Mouse (Mus musculus) stomach, postnatal 0 days (tissue): ENCODE measurements around the gene Arhgdib. TPM values are rescaled to one million over a fixed set of nuclear protein-coding genes. Genes with fewer than 3 reads are reported as not detected.
A peak's percentile ranks its signal among the peaks of the same experiment; 100 is the strongest.

Experiments used
- ATAC-seq: fragments of 200-750 bp; cut with Nextera tagmentation; 2 replicates; pipeline ENCODE4 v1.8.0; 2017; ENCODE audit not compliant: low FRiP score, low TSS enrichment
- DNase-seq: peaks from one replicate; pipeline ENCODE4 v3.0.0-alpha.2; 2016; ENCODE audit warnings: low spot score
- H3K27ac ChIP-seq: fragments of 300-500 bp; sonication (generic); replicated peaks from 2 replicates; pipeline ENCODE4 v1.5.1; 2014; ENCODE audit warnings: mild to moderate bottlenecking, control low read depth
- H3K27me3 ChIP-seq: fragments of 300-500 bp; sonication (generic); 2 replicates; pipeline ENCODE4 v1.6.1; 2014; ENCODE audit warnings: low read length; ENCODE audit not compliant: control insufficient read depth, insufficient read depth
- H3K36me3 ChIP-seq: fragments of 300-500 bp; sonication (generic); 2 replicates; pipeline ENCODE4 v1.6.1; 2014; ENCODE audit warnings: low read length, mixed read lengths; ENCODE audit not compliant: control insufficient read depth, insufficient read depth
- H3K4me1 ChIP-seq: fragments of 300-500 bp; sonication (generic); replicated peaks from 2 replicates; pipeline ENCODE4 v1.6.1; 2014; ENCODE audit warnings: antibody characterized with exemption; ENCODE audit not compliant: control insufficient read depth, insufficient read depth
- H3K4me2 ChIP-seq: fragments of 300-500 bp; sonication (generic); replicated peaks from 2 replicates; pipeline ENCODE4 v1.6.1; 2014; ENCODE audit warnings: low read depth, mild to moderate bottlenecking, control low read depth, moderate library complexity
- H3K4me3 ChIP-seq: fragments of 300-500 bp; sonication (generic); 2 replicates; pipeline ENCODE4 v1.5.1; 2014; ENCODE audit warnings: low read depth, low read length, control low read depth
- H3K9ac ChIP-seq: fragments of 300-500 bp; sonication (generic); 2 replicates; pipeline ENCODE4 v1.6.1; 2014; ENCODE audit warnings: mild to moderate bottlenecking, low read length, control low read depth, mixed read lengths
- H3K9me3 ChIP-seq: fragments of 300-500 bp; sonication (generic); 2 replicates; pipeline ENCODE4 v1.6.1; 2016; ENCODE audit warnings: low read length; ENCODE audit not compliant: control insufficient read depth
- CTCF ChIP-seq: IDR thresholded peaks from 2 replicates; pipeline ENCODE4 v1.5.1; 2016; ENCODE audit warnings: antibody characterized with exemption, low read depth, mild to moderate bottlenecking, moderate library complexity
- EP300 ChIP-seq: optimal IDR thresholded peaks from 2 replicates; pipeline ENCODE3; 2016; ENCODE audit warnings: antibody characterized with exemption
- WGBS: fragments of 180-500 bp; shearing (Covaris S2); extraction: QIAGEN DNeasy Blood & Tissue Kit; methylation state at CpG from one replicate; pipeline ENCODE4 v1.1.7; 2014; 5-methylcytosine and 5-hydroxymethylcytosine counted together
- polyA plus RNA-seq: library from polyadenylated mRNA; unstranded; fragments of >200 nt; fragmentation: Nextera tagmentation; extraction: Ambion mirVana; gene quantifications from 2 replicates; pipeline ENCODE4 v1.2.1, GENCODE M21; 2015

The Arhgdib gene
- polyA plus RNA-seq, 1 experiment from 2014 or later: 34.9 TPM

DNA sequence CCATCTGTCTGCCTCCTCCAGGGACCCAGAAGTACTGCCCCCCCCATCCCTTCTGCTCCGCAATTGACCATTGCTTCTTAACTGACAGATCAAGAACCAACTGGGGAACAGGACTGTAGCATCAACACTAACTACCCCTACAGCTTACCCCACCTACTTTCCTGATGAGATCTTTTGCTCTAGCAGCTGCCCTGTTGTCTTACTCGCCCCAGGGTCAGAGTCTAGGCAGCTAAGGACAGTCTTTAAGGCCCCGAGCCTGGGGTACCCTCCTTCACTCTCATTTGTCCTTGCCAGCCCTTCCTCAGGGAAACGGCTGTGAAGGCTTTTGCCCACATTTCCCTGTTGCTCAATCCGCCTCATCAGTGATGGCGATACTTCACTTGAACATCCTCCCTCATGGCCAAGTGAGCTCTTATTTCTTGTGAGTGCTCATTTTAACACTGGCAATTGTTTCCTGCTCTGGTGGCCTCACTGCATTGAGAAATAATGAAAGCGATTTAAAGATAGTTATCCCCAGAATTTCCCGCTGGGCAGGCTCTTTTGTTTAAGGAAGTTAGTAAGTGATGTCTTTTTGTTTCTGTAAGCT is 37.7 kb downstream of the Arhgdib start:
- 65% methylated on average over 8 of the region's 8 CpGs for WGBS
- Histone ChIP-seq H3K4me1 (peaks cover 5% of the 10 kb centered on the region; the same call in 1 of the 2 replicates), H3K27me3 (no peaks in the 10 kb centered on the region), H3K9me3 (no peaks in the 10 kb centered on the region; the same call in 1 of the 2 replicates), H3K27ac (no peak overlapping the region), H3K4me3 (no peak overlapping the region), H3K36me3 (no peaks in the 10 kb centered on the region), H3K4me2 (no peak overlapping the region), H3K9ac (no peak overlapping the region)
- DNase-seq: no peak
- TF ChIP-seq EP300 (no peak), CTCF (no peak)
- no peak for ATAC-seq

DNA sequence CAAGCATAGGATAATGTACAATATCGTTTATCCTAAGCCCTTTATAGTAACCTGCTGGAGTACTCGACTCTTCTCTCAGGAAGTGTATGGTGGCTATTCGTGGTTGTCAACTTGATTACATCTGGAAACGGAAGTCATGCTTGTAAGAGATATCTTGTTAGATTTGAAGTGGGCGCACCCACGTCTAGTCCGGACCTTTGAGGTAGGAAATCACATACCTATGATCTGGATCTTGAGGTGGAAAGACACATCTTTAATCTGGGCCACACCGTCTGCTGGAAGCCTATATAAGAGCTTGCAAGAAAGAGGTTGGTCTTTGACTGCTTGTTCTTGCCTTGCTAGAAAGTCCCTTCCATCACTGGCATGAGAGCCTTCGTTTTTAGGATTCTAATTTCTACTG is 39.2 kb downstream of the Arhgdib start:
- no peak overlapping the region for H3K27ac ChIP-seq
- ATAC-seq (no peak), DNase-seq (no peak)
- 91% methylated on average over 9 of the region's 9 CpGs for WGBS
- H3K4me1 ChIP-seq: peaks cover 6% of the 10 kb centered on the region; the same call in 1 of the 2 replicates
- H3K4me3 ChIP-seq: no peak overlapping the region
- H3K9me3 ChIP-seq: no peaks in the 10 kb centered on the region; the same call in 1 of the 2 replicates
- TF ChIP-seq CTCF (no peak), EP300 (no peak)
- H3K9ac ChIP-seq: no peak overlapping the region
- no peaks in the 10 kb centered on the region for H3K36me3 ChIP-seq
- H3K4me2 ChIP-seq: no peak overlapping the region
- H3K27me3 ChIP-seq: no peaks in the 10 kb centered on the region

DNA sequence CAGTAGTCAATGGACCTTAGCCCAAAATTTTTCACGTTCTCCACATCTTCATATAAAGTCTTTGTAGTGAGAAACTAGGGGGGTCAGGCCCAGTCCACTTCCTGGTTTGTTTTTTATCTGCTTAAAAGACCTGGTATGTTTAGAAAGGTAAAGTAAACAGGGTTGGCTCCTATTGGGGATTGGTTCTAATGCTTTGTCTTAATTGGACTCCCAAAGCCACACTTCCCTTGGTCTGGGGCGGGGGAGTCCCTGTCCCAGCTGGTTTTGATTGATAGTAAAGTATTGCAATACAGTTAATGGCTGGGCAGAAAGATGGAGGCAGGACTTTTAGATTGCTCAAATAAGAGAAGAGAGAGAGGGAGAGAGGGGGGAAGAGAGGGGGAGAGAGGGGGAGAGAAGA is 40.7 kb downstream of the Arhgdib start:
- Histone ChIP-seq H3K9me3 (no peaks in the 10 kb centered on the region; the same call in 1 of the 2 replicates), H3K4me2 (no peak overlapping the region), H3K4me1 (peaks cover 3% of the 10 kb centered on the region; the same call in 1 of the 2 replicates), H3K9ac (no peak overlapping the region), H3K27ac (peak overlapping the region; percentile 49), H3K4me3 (no peak overlapping the region), H3K36me3 (no peaks in the 10 kb centered on the region), H3K27me3 (no peaks in the 10 kb centered on the region)
- peak; percentile 70 for ATAC-seq
- TF ChIP-seq CTCF (no peak), EP300 (no peak)
- DNase-seq: no peak
- WGBS: 48% methylated on average over 2 of the region's 2 CpGs

- Histone ChIP-seq H3K27ac (peak overlapping the region; percentile 67), H3K4me2 (no peak overlapping the region), H3K9ac (no peak overlapping the region), H3K36me3 (no peaks in the 10 kb centered on the region), H3K4me3 (no peak overlapping the region), H3K27me3 (no peaks in the 10 kb centered on the region), H3K4me1 (peaks cover 3% of the 10 kb centered on the region; the same call in 1 of the 2 replicates), H3K9me3 (no peaks in the 10 kb centered on the region; the same call in 1 of the 2 replicates)
- WGBS: 20% methylated on average over 4 of the region's 4 CpGs
- peak; percentile 87 for ATAC-seq
- TF ChIP-seq CTCF (no peak), EP300 (no peak)
- no peak for DNase-seq
Measured at GRCm38 (mm10) chr6:136900369-136901009, 41.2 kb downstream of the Arhgdib start.

DNA sequence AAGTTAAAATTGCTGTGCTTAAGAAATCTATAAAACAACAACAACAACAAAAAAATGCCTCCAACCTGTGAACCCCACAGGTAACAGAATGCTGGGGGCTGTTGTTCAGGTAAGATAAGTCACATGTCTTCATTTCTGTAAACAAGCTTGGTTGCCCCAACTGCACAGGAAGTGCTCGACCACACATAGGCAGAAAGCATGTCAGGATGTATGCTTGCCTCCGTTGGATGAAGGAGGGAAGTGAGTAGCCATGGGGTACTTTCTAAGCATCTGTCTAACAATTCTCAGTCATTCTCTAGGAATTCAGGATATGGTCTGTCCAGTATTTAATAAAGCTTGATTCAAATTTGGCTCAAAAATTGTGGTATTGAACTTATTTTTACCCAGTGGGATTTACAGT is 42.7 kb downstream of the Arhgdib start:
- Histone ChIP-seq H3K27me3 (no peaks in the 10 kb centered on the region), H3K36me3 (no peaks in the 10 kb centered on the region), H3K9me3 (no peaks in the 10 kb centered on the region; the same call in 1 of the 2 replicates), H3K4me1 (peaks cover 11% of the 10 kb centered on the region), H3K4me2 (no peak overlapping the region), H3K9ac (no peak overlapping the region), H3K27ac (peak overlapping the region; percentile 76; the same call in 1 of the 2 replicates), H3K4me3 (no peak overlapping the region)
- ATAC-seq (no peak), DNase-seq (no peak)
- TF ChIP-seq EP300 (no peak), CTCF (no peak)
- WGBS: 68% methylated on average over 2 of the region's 2 CpGs

DNA sequence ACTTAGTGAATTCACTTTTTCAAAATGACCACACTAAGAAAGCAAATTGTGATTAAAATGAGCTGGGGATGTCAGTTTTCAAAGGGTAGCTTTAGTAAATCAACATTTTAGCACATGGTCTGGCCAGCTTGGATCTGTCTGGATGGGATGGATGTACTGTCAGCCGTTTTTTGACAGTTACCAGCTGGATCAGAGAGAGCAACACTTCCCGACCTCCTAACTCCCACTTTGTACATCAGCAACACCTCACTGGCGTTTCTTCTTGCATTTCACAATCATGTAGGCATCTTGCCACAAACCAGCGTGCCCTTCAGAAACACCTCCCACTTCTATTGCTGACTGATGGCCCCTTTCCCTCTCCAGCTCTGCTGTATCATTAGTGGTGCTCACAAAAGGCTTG is 43.5 kb downstream of the Arhgdib start:
- ATAC-seq (peak; percentile 46; the same call in 1 of the 2 replicates), DNase-seq (no peak)
- H3K27ac ChIP-seq: peak overlapping the region; percentile 76
- no peak for TF ChIP-seq CTCF
- TF ChIP-seq EP300: no peak
- H3K4me1 ChIP-seq: peaks cover 11% of the 10 kb centered on the region
- H3K4me2 ChIP-seq: no peak overlapping the region
- no peaks in the 10 kb centered on the region; the same call in 1 of the 2 replicates for H3K9me3 ChIP-seq
- no peak overlapping the region for H3K4me3 ChIP-seq
- H3K27me3 ChIP-seq: no peaks in the 10 kb centered on the region
- 23% methylated on average over 4 of the region's 4 CpGs for WGBS
- no peaks in the 10 kb centered on the region for H3K36me3 ChIP-seq
- no peak overlapping the region for H3K9ac ChIP-seq
